Mouse (Mus musculus): ENCODE data around the gene Nlrp3. TPM values are rescaled to one million over a fixed set of nuclear protein-coding genes. Genes with fewer than 3 reads are reported as not detected.

Gene Nlrp3
- polyA plus RNA-seq, 1 experiment from 2014 or later = 0.32 TPM

DNA sequence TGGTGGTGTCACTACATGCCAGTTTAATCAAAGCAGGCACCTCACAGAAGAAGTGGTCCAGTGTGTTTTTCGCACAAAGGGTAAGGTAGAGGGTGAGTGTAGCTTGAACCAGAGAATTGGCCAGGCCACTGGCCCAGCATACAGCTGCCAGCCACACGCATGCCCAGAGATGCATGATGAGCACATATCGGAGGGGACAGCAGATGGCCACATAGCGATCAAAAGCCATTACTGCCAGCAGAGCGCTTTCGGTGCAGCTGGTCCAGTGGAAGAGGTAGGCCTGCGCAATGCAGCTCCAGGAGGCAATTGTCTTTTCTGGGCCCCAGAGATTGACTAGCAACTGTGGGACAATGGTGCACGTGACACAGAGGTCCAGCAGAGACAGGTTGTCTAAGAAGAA, 48.1 kb downstream of the Nlrp3 start:
- Histone ChIP-seq H3K4me3 (replicated peaks) (no peak overlapping the region), H3K27me3 (no peaks in the 10 kb centered on the region), H3K9me3 (replicated peaks) (no peaks in the 10 kb centered on the region), H3K4me2 (no peak overlapping the region), H3K36me3 (no peaks in the 10 kb centered on the region), H3K27ac (no peak overlapping the region), H3K9ac (no peak overlapping the region), H3K4me1 (no peaks in the 10 kb centered on the region)
- ATAC-seq (replicated peaks; ENCODE audit: low FRiP score) = no peak
- 92% methylated on average over 8 of the region's 8 CpGs for WGBS

- Histone ChIP-seq H3K4me2 (no peak within 1 kb of the TSS), H3K9ac (no peak within 1 kb of the TSS), H3K4me3 (replicated peaks) (no peak within 1 kb of the TSS), H3K4me1 (no peaks in the 10 kb centered on the region), H3K27ac (no peak within 1 kb of the TSS), H3K9me3 (replicated peaks) (no peaks in the 10 kb centered on the region), H3K36me3 (no peaks in the 10 kb centered on the region), H3K27me3 (0 out of 2 replicates have a peak, but pooled peaks cover 2% of the 10 kb centered on the region)
- WGBS = 79% methylated on average over 6 of the region's 6 CpGs
- no peak for ATAC-seq (replicated peaks; ENCODE audit: low FRiP score)
Measured at GRCm38 (mm10) chr11:59593189-59593588, 51.8 kb downstream of the Nlrp3 start, which contains the start of gene Olfr223. TSS of gene Olfr223 (minus strand) at chr11:59593289.

- ATAC-seq (replicated peaks; ENCODE audit: low FRiP score) = no peak
- H3K36me3 ChIP-seq = no peaks in the 10 kb centered on the region
- WGBS = 47% methylated on average over 4 of the region's 4 CpGs
- no peak overlapping the region for H3K27ac ChIP-seq
- peaks cover 7% of the 10 kb centered on the region; the same call in 1 of the 2 replicates for H3K27me3 ChIP-seq
- no peak overlapping the region for H3K9ac ChIP-seq
- H3K9me3 ChIP-seq (replicated peaks) = no peaks in the 10 kb centered on the region
- H3K4me3 ChIP-seq (replicated peaks) = no peak overlapping the region
- no peak overlapping the region for H3K4me2 ChIP-seq
- H3K4me1 ChIP-seq = no peaks in the 10 kb centered on the region
Measured at GRCm38 (mm10) chr11:59596091-59596490, 54.7 kb downstream of the Nlrp3 start.

DNA sequence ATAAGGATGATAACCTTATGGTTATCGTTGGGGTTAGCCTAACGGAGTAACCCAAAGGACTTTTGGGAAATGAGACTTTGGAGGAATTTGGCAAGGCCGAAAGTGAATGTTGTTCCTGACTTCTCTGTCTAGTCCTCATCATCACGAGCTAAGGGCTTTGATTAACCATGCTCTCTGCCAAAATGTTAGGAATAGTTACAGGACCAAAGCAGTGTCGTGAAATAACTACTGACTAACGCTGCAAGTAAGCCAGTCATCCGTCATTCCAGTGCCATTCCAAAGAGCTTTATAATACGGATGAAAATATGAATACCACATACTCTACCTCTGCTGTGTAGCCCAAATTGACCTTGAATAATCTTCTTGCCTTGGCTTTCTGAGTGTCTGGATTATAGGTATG, 55.6 kb downstream of the Nlrp3 start:
- WGBS = 81% methylated on average over 8 of the region's 8 CpGs

GRCm38 (mm10) chr11:59599211-59599610, 57.8 kb downstream of the Nlrp3 start:
- H3K36me3 ChIP-seq = no peaks in the 10 kb centered on the region
- H3K27ac ChIP-seq = no peak overlapping the region
- no peaks in the 10 kb centered on the region for H3K9me3 ChIP-seq (replicated peaks)
- peaks cover 7% of the 10 kb centered on the region; the same call in 1 of the 2 replicates for H3K27me3 ChIP-seq
- no peak overlapping the region for H3K9ac ChIP-seq
- H3K4me1 ChIP-seq = no peaks in the 10 kb centered on the region
- ATAC-seq (replicated peaks; ENCODE audit: low FRiP score) = no peak
- WGBS = 69% methylated on average over 7 of the region's 7 CpGs
- H3K4me2 ChIP-seq = no peak overlapping the region
- no peak overlapping the region for H3K4me3 ChIP-seq (replicated peaks)

More for the DNA sequence above, 55.6 kb downstream of the Nlrp3 start:
- H3K27me3 ChIP-seq = peaks cover 7% of the 10 kb centered on the region; the same call in 1 of the 2 replicates
- H3K4me3 ChIP-seq (replicated peaks) = no peak overlapping the region
- no peaks in the 10 kb centered on the region for H3K4me1 ChIP-seq
- ATAC-seq (replicated peaks; ENCODE audit: low FRiP score) = no peak
- no peaks in the 10 kb centered on the region for H3K9me3 ChIP-seq (replicated peaks)
- H3K27ac ChIP-seq = no peak overlapping the region
- no peak overlapping the region for H3K4me2 ChIP-seq
- no peaks in the 10 kb centered on the region for H3K36me3 ChIP-seq
- no peak overlapping the region for H3K9ac ChIP-seq

DNA sequence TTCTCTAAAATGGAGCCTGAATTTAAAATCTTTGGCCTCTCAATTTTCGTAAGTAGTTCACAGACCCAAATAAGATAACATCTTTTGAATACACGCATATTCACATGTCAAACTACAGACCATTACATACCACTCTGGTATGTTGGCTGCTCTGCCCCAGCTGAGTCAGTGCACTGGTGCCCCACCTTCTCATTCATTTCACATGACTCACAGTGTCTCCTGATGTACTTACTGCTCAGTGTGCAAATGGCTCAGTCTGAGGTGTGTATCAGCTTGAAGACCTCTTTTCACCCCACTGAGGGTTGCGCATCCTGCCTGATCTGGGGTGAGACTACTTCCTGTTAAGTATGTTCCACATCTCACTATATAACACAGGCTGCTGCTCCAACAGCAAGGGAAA, 59.5 kb downstream of the Nlrp3 start:
- H3K27ac ChIP-seq = no peak overlapping the region
- H3K9me3 ChIP-seq (replicated peaks) = no peaks in the 10 kb centered on the region
- 81% methylated on average over 3 of the region's 3 CpGs for WGBS
- H3K4me2 ChIP-seq = no peak overlapping the region
- no peaks in the 10 kb centered on the region for H3K36me3 ChIP-seq
- no peak for ATAC-seq (replicated peaks; ENCODE audit: low FRiP score)
- H3K9ac ChIP-seq = no peak overlapping the region
- H3K4me1 ChIP-seq = no peaks in the 10 kb centered on the region
- H3K27me3 ChIP-seq = peaks cover 9% of the 10 kb centered on the region; the same call in 1 of the 2 replicates
- H3K4me3 ChIP-seq (replicated peaks) = no peak overlapping the region

GRCm38 (mm10) chr11:59602287-59602686, 60.9 kb downstream of the Nlrp3 start:
- no peak for ATAC-seq (replicated peaks; ENCODE audit: low FRiP score)
- Histone ChIP-seq H3K27me3 (peaks cover 9% of the 10 kb centered on the region; the same call in 1 of the 2 replicates), H3K4me3 (replicated peaks) (no peak overlapping the region), H3K36me3 (no peaks in the 10 kb centered on the region), H3K4me1 (no peaks in the 10 kb centered on the region), H3K9me3 (replicated peaks) (no peaks in the 10 kb centered on the region), H3K9ac (no peak overlapping the region), H3K27ac (no peak overlapping the region), H3K4me2 (no peak overlapping the region)
- WGBS = 59% methylated on average over 1 of the region's 1 CpGs

DNA sequence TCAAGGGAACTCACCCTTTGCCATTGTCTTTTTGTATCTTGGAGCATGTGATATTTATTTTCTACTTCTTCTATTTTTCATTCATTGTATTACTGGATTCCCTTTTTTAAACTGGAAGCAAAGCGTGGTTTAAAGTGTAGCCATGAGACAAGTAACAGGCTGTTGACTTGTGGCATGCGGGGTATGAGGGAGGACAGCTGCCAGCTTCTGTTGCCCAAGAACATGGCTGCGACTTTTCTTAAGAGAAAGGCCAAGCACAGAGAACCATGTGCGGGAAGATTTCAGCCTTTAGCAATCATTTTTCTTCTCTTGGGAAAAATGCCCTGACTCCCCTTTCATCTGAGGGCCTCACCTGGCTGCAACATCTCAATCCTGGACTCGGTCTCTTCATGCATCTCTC, 70.3 kb downstream of the Nlrp3 start:
- WGBS = 81% methylated on average over 5 of the region's 5 CpGs
- Histone ChIP-seq H3K4me3 (replicated peaks) (no peak overlapping the region), H3K4me1 (no peaks in the 10 kb centered on the region), H3K9me3 (replicated peaks) (no peaks in the 10 kb centered on the region), H3K36me3 (no peaks in the 10 kb centered on the region), H3K27me3 (no peaks in the 10 kb centered on the region), H3K9ac (no peak overlapping the region), H3K4me2 (no peak overlapping the region), H3K27ac (no peak overlapping the region)
- no peak for ATAC-seq (replicated peaks; ENCODE audit: low FRiP score)

DNA sequence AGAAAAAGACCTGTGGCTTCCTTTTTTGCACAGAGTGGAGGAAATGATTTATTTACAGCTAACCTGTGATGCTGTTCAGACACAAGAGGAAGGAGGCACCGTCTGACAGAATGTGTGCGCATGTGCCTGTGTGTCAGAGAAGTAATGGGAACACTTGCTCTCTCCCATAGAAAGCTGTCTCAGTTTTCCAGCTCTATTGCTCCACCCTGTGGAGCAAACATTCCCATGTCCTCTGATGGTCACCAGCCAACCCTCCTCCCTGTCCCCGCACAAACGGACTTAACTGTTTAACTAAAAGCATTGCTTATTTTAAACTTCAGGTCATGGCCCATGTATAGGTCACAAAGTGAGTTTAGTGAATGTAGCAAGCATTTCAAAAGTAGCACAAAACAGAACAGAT, 72.8 kb downstream of the Nlrp3 start:
- no peaks in the 10 kb centered on the region for H3K27me3 ChIP-seq
- no peak for ATAC-seq (replicated peaks; ENCODE audit: low FRiP score)
- no peak overlapping the region for H3K9ac ChIP-seq
- no peak overlapping the region for H3K4me3 ChIP-seq (replicated peaks)
- no peaks in the 10 kb centered on the region for H3K36me3 ChIP-seq
- no peak overlapping the region for H3K4me2 ChIP-seq
- WGBS = 32% methylated on average over 4 of the region's 4 CpGs
- H3K4me1 ChIP-seq = no peaks in the 10 kb centered on the region
- H3K9me3 ChIP-seq (replicated peaks) = no peaks in the 10 kb centered on the region
- H3K27ac ChIP-seq = no peak overlapping the region

Other genes with a start within 250 kb of the Nlrp3 start
- 1.6 and 2.1 TPM in 2 replicates for gene Wnt9a, start 234.6 kb upstream of the Nlrp3 start, polyA plus RNA-seq (2015; fragmentation: Nextera tagmentation; extraction: Ambion mirVana)
- not detected in 2 replicates for gene Prss38, start 165.9 kb upstream of the Nlrp3 start, polyA plus RNA-seq (2015; fragmentation: Nextera tagmentation; extraction: Ambion mirVana)
- gene Jmjd4, start 91.5 kb upstream of the Nlrp3 start, polyA plus RNA-seq (2015; fragmentation: Nextera tagmentation; extraction: Ambion mirVana) = 13.7 and 13.9 TPM in 2 replicates
- 111 and 112 TPM in 2 replicates for gene Snap47, start 90.4 kb upstream of the Nlrp3 start, polyA plus RNA-seq (2015; fragmentation: Nextera tagmentation; extraction: Ambion mirVana)
- 7.1 and 8.2 TPM in 2 replicates for gene Zfp867, start 69.1 kb upstream of the Nlrp3 start, polyA plus RNA-seq (2015; fragmentation: Nextera tagmentation; extraction: Ambion mirVana)
- 26.5 and 29.2 TPM in 2 replicates for gene Zkscan17, start 14.8 kb upstream of the Nlrp3 start, polyA plus RNA-seq (2015; fragmentation: Nextera tagmentation; extraction: Ambion mirVana)
- gene Olfr222, start 34.7 kb downstream of the Nlrp3 start, polyA plus RNA-seq (2015; fragmentation: Nextera tagmentation; extraction: Ambion mirVana) = not detected in 2 replicates
- not detected in 2 replicates for gene Olfr223, start 51.7 kb downstream of the Nlrp3 start, polyA plus RNA-seq (2015; fragmentation: Nextera tagmentation; extraction: Ambion mirVana)
- gene Mprip, start 119.7 kb downstream of the Nlrp3 start, polyA plus RNA-seq (2015; fragmentation: Nextera tagmentation; extraction: Ambion mirVana) = 46.7 and 51.3 TPM in 2 replicates
- gene Pld6, start 246.1 kb downstream of the Nlrp3 start, polyA plus RNA-seq (2015; fragmentation: Nextera tagmentation; extraction: Ambion mirVana) = 5.0 and 5.1 TPM in 2 replicates

Measured in kidney, embryonic 15.5 days (tissue).